Mouse (Mus musculus) heart, adult 10 weeks (tissue): Measurements from ENCODE around the gene Zfyve1. TPM values are rescaled to one million over a fixed set of nuclear protein-coding genes. Genes with fewer than 3 reads are reported as not detected.

ENCODE experiments used
- polyA plus RNA-seq: library from polyadenylated mRNA; stranded (reverse); fragments of 350-450 nt; fragmentation: Illumina TruSeq; extraction: RNeasy Lipid Tissue Mini Kit (QIAGEN cat#74804); gene quantifications from one replicate; pipeline ENCODE4 v1.2.3, GENCODE M21; 2014; ENCODE audit warnings: low read depth, low replicate concordance

Gene Zfyve1
- polyA plus RNA-seq: 11.8 TPM

DNA sequence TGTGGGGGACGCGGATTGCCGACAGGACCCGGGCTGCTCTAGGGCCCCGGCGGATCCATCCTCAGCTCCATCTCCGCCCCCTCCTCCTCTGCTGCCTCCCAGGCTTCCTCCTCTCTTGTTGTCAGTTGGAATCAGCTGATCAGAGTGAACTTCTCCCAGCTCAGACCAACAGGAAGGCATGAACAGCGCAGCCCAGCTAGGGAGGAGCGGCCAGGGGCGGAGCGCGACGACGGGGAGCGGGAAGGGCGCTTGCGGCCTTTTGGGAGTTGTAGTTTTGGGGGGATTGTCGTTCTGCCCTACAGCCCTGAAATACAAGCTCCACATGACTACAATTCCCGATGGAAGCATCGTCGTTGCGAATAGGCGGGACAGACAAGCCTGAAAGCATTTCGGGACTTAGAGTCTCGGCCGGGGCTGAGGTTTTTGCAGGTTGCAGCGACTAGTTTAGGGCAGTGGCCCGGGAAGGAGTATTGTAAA lies at the start of gene Zfyve1:
Gene Zfyve1 (minus strand): TSS at position 198 of the 477 bp plus-strand sequence.

DNA sequence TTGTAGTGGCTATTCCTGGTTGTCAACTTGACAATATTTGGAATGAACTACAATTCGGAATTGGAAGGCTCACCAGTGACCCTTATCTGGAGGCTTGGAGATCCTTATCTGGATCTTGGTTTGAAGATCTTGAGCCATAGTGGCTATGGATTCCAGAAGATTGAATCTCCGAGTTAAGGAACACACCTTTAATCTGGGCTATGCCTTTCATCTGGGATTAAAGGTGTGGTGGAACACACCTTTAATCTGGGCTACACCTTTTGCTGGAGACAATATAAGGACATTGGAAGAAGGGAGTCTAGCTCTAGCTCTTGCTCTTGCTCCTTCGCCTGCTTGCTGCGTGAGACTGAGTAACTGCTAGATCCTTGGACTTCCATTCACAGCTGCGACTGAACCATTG lies 33.9 kb upstream of the Zfyve1 start, which contains the start of gene Rbm25:
Gene Rbm25 (plus strand): TSS at position 301 of the 400 bp plus-strand sequence.

GRCm38 (mm10) chr12:83520311-83520890 lies 76.6 kb downstream of the Zfyve1 start, which contains the start of gene Dcaf4:
Gene Dcaf4 (plus strand): TSS chr12:83520466.

Other genes with a start within 250 kb of the Zfyve1 start
- 14.4 TPM for gene Dpf3, start 109.5 kb downstream of the Zfyve1 start, polyA plus RNA-seq
- gene Dcaf4, start 76.8 kb downstream of the Zfyve1 start, polyA plus RNA-seq: 18.8 TPM
- gene Rbm25, start 34.0 kb upstream of the Zfyve1 start, polyA plus RNA-seq: 86.9 TPM
- 32.5 TPM for gene Psen1, start 90.9 kb upstream of the Zfyve1 start, polyA plus RNA-seq
- 5.1 TPM for gene Papln, start 166.4 kb upstream of the Zfyve1 start, polyA plus RNA-seq